Mouse (Mus musculus): ENCODE results near the gene Cers1. TPM values are rescaled to one million over a fixed set of nuclear protein-coding genes. Genes with fewer than 3 reads are reported as not detected.
A peak's percentile ranks its signal among the peaks of the same experiment; 100 is the strongest.

The Cers1 gene
- 0.19 and 0.40 TPM in 2 replicates for polyA plus RNA-seq (2015; fragmentation: Nextera tagmentation; extraction: Ambion mirVana)

DNA sequence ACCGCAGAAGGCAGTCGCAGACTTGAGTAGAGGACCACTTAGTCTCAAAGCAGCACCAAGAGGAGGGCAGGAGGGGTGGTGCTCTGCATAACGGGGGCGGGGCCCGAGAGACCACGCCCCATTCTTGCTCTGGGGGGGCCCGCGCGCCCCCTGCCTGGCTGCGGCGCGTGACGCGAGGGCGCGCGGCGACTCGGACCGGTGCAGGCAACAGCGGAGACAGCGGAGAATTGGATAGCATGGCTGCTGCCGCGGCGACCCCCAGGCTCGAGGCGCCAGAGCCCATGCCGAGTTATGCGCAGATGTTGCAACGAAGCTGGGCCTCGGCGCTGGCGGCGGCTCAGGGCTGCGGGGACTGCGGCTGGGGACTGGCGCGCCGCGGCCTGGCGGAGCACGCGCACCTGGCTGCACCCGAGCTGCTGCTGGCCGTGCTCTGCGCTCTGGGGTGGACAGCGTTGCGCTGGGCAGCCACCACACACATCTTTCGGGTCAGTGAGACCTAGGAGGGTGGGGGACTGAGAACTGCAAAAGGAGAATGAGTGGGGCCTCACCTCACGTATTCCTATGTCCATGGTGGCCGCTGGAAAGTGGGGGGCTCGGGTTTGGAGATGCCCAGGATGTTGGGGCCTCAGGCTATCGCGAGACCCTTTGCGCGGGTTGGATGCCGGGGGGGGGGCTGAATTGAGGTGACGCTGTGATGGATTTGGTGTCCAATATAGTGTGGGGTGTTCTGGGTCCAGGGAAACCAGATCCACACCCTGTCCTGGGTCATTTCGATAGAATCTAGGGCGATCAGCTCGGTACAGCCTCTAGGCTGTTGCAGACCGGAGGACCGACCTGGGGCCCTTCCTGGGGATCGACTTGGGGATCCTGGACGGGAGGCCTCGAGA lies at the start of gene Cers1:
TSS of gene Cers1 (plus strand) at position 152 of the 887 bp plus-strand sequence.
- peak; percentile 64 for DNase-seq (ENCODE audit: low spot score)

DNA sequence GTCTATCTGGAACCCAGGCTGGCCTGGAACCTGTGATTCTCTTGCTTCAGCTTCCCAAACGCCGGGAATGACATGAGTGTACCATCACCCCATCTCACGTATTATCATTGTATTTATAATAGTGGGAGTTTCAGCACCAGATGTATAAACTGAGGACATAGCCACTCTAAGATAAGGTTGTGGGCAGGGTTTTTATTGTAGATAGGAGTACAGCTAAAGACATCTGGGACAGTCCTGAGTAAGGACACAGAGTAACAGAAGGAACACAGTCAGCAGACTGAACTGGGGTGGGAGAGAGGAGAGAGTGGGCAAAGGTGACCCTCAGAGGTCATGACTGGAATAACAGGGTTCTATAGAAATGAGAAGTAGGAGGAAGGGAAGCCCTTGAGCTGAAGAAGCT lies 47.9 kb upstream of the Cers1 start:
- DNase-seq (ENCODE audit: low spot score) = no peak

DNA sequence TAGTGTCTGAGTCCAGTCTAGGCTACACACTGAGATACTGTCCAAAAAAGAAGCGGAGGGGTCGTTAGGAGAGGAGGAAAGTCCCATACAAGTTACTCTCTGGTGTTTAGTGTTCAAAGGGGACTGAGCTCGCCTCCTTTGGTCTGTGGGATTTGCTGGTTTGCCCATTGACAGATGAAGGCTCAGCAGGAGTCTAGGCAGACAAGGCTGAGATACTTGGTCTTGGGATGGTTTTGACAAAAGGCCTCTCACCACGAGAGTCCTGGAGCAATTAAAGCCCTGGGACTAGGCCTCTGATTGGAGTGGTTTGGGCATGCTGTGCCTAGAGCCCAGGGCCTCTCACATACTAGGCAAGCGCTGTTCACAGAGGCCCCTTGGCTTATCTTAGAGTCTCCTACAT lies 47.3 kb upstream of the Cers1 start:
- no peak for DNase-seq (ENCODE audit: low spot score)

DNA sequence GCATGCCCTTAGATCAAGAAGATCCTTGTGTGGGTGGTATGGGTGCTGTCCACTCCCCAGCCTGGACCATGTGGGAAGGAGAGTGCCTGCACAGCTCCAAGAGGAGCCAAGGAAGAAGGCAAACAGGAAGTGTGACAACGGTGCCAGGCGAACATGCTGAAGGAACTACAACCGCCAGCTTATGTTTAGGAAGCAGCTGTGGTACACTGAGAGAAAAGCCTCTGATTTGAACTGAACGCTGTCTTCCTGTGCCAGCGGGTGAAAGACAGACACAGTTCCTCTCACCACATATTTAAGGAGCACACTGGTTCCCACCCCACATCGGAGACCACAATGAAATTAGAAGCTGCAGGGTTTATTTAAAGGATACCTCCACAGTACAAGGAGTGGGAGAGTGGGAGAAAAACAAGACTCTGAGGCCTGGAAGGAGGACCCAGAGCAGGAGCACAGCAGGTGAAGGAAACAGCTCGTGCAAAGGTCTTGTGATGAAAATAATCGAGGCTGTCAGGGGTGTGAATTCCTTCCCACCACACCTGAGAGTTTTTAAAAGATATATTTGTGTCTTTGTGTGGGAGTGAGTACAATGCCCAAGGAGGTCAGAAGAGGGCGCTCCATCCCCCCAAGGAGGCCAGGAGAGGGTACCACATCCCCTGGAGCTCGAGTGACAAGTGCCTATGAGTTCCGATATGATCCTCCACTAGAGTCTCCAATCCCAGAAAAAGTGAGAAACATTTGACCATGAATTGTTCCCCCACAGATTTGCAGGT lies 46.6 kb upstream of the Cers1 start:
- peak; percentile 46 for DNase-seq (ENCODE audit: low spot score)

DNA sequence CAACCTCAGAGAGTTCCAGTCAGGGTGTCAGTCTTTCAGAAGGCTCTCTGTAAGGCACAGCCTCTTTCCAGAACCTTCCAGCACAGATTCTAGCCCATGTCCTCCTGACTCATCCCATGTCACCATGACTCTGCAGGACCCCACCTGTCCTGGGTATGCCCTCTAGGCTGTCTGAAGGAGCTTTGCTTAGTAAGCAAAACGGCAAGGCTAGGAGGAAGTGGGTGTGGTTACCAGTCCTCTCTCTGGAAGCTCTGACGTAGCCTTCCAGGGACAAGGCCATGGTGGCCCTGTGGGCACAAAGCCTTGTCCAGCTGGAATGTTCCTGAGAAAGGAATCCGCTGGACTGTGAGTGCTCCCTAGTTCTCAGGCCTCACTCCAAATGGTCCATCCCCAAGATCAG lies 42.6 kb upstream of the Cers1 start:
- peak; percentile 39 for DNase-seq (ENCODE audit: low spot score)

DNA sequence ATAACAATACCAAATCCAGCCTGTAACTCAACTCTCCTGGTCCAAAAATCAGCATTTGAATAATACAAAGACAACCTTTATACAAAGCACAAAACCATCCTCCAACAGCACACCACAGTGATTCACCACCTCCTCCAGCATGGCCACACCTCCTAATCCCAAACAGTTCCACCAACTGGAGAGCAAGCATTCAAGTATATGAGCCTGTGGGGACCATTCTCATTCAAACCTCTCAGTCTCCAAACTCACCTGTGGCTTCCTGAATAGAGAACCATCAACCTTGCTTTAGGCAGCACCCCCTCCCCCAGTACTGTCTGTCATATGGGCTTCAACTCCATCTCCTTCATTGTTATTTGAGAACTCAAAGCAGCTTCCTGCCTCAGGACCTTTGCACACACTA lies 41.2 kb upstream of the Cers1 start:
- DNase-seq (ENCODE audit: low spot score) = no peak

DNA sequence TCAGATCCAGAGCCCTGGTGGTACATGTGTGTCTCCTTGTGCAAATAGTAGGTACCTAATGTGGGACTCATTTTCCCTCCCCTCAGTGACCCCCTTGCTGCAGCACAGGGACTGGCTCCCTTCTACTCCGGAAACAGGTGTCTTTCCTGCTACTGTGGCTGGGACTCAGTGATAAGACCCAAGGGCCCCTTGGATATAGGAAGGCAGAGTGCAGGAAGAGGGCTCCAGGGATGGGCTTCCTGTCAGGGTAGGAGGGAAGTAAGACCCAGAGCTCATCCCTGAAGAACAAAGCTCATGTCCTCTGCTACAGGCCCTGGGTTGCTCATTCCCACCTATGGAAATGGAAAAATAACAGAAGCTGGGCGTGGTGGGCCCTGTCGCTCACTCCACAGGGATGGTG lies 39.1 kb upstream of the Cers1 start:
- no peak for DNase-seq (ENCODE audit: low spot score)

DNA sequence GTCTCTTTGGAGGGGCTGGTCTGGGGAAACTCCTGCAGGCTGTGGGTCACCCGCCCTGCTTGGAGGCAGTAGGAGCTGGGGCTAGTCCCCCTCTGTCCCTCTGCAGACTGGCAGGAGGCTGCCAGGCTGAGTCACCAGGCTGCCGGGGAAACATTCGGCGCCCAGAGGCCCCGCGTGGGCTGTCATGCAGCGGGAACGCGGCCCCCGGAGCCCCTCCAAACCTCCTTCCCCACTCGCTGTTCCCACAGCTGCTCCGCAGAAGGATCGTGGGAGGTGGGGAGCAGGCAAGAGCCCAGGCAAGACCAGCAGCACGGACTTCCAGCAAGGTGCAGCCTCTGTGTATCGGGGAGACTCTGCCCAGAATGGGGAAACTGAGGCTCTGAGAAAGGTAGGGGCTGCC lies 37.4 kb upstream of the Cers1 start:
- DNase-seq (ENCODE audit: low spot score) = no peak

DNA sequence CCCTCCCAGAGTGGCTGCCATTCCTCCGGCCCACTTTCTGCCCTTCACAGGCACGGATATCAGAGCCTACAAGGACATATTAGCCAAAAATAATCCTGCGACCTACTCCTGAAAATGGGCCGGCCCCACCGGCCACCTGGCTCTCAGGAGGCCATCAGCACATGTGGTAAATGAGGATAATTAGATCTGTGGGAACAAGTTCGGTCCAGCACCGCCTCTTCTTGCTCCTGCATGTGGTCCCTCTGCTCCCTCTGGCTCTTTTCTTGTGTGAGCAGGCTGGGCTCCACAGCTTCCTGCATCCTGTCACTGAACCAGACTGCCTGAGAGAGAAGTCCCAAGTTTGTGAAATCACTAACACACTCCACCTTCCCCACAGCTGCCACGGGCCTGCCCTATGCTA lies 36.3 kb upstream of the Cers1 start:
- no peak for DNase-seq (ENCODE audit: low spot score)

DNA sequence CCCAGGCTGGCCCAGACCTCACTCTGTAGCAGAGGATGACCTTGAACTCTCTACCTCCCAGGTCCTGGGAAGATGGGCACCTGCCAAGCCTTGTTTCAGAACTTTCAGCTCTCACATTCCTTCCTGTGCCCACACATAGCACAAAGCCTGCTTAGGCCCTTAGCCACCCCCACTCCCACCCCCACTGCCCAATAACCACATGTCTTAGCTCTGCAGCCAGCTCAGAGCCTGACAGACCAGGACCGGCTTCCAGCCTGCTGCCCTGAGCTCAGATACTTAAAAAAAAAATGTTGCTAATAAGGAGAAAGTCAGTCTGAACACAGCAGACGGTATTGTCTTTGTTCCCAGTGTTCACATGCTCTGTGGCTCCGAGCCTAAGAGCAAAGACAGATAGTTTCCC lies 34.6 kb upstream of the Cers1 start:
- DNase-seq (ENCODE audit: low spot score) = no peak

DNA sequence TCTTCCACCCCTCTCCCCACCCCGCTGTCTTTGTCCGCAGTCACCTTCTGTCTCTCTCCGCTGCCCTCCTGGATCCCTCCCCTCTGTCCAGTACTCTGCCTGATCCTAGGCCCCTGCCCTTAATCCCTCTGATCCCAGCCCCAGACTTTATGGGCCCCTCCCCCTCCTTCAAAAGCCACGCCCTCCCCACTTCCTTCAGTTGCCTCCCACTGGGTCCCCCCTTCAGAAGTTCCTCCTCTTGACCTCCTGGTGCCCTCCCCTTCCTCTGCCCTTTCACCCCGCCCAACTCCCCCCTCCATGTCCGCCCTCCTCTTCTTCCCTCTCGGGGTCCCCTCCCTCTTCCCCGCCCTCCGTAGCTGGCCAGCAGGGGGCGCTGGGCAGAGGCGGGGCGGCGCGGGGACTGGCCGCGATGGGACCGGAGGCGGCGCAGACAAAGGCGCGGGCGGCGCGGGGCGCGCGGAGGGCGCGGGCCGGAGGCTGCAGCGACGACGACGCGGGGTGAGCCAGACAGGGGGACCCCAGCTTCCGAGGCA lies 32.9 kb upstream of the Cers1 start, which contains the start of gene Homer3:
TSS of gene Homer3 (plus strand) at position 225 of the 533 bp plus-strand sequence.
- DNase-seq (ENCODE audit: low spot score) = peak; percentile 92

DNA sequence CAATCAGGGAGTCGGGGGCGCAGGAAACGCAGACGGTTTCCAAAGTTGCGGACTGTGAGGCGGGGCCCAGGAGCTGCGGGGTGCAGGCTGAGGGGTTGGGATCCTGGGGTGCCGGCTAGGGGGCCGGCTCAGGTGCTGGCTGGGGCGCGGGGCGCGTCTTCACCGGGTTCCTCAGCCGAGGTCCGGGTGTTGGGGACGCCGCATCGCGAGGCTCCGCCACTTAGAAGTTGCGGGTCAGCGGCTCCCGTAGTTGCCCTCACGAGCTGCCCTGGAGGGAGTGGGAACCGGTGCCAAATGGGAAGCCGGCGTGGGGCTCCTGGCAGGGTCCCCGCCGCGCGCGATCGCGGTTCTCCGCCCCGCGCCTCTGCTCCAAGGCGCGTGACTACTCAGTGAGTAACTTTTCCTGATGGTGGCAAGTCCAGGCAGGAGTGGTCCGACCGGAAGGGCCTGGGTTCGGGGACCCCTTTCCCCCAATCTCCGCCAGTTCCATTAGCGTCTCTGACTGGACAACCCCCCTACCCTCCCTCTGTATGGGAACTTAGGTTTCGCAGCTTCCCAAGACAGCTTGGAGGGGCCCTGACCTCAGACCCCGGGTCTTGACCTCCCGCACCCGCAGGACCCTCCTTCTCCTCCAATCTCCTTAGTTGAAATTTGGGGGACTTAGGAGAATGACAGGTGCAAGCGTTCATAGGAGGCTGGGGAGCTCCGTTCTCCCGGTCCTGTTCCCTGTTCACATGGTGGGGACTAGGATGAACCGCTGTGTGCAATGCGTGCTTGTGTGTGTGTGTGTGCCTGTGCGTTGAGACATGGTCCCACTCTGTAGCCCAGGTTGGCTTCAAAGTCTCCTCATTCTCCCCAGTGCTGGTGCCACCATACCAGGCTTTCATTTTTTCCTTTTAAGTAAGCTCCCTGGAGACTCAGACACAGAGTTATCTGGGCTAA lies 32.2 kb upstream of the Cers1 start:
- no peak for DNase-seq (ENCODE audit: low spot score)

DNA sequence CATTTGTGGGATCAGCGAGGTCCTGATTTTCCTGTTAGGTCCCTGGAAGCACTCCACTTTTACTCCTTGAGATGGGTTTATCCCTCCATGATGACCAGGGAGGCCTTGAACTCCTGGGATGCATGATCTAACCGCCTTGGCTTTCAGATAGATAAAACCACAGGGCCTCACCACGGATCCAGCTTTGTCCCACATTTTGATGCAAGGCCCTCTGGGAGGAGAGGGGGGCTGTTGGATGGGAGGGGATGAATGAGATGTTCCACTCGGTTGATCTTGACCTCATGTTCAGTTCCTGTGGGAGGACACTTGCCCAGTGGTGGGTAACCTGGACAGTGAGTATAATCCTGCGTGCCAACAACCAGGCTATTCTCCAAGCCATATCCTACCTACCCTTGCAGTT lies 31.2 kb upstream of the Cers1 start:
- no peak for DNase-seq (ENCODE audit: low spot score)

DNA sequence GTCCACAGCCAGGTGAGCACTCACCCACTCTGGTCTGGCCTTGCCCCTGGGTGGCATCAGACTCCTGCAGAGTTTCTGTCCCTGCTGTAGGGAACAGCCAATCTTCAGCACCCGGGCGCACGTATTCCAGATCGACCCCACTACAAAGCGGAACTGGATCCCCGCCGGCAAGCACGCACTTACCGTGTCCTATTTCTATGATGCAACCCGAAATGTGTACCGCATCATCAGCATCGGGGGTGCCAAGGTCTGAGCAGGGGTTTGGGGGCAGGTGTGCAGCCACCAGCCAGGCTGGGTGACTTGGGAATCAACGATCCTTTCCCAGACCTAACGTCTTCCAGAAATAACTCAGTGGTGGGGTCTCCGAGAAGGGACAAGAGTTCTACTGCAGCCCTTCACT lies 30.3 kb upstream of the Cers1 start:
- no peak for DNase-seq (ENCODE audit: low spot score)

DNA sequence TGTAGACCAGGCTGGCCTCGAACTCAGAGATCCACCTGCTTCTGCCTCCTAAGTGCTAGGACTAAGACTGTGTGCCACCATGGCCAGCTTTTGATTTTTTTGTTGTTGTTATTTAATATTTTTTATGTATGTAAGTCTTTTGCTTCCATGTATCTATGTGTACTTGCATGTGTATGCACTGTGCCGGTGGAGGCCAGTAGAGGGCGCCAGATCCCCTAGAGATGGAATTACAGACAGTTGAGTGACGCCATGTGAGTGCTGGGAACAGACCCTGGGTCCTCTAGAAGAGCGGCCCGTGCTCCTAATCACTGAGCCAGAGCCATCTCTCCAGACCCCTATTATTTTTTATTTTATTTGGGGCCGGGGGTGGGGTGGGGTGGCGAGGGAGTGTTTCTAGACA lies 28.8 kb upstream of the Cers1 start:
- DNase-seq (ENCODE audit: low spot score) = no peak

DNA sequence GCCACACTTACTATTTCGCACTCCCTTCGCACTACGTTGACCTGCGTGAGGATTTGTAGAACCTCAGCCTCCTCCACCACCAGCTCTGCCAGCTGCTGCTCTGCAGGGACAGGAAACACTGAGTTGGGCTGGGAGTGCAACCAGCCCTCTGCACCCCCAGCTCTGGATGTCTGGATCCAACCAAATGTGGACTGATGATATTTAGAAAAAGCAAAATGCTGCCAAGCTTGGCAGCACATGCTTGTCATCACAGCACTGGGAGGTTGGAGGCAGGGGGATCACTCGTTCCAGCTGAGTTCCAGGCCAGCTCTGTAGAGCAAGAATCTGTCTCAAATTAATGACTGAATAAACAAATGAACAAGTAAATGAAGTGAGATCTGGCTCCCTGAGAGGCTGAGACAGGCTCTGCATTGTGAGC lies 21.6 kb upstream of the Cers1 start:
- no peak for DNase-seq (ENCODE audit: low spot score)

DNA sequence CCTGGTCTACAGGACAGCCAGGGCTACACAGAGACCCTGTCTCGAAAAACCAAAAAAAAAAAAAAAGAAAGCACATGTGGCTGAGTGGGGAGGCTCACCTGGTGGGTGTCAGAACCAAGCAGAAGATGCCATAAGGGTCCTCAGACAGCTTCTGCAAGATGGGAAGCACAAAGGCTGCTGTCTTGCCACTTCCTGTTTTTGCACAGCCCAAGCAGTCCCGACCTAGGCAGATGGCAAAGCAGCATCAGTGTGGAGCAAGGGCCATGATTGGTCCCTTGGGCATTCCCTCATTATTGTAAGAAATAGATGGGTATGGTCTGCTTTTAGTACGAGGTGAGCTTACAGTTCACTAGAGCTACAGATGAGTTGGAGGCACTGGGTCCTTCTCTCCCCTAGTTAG lies 14.7 kb upstream of the Cers1 start:
- DNase-seq (ENCODE audit: low spot score) = no peak

DNA sequence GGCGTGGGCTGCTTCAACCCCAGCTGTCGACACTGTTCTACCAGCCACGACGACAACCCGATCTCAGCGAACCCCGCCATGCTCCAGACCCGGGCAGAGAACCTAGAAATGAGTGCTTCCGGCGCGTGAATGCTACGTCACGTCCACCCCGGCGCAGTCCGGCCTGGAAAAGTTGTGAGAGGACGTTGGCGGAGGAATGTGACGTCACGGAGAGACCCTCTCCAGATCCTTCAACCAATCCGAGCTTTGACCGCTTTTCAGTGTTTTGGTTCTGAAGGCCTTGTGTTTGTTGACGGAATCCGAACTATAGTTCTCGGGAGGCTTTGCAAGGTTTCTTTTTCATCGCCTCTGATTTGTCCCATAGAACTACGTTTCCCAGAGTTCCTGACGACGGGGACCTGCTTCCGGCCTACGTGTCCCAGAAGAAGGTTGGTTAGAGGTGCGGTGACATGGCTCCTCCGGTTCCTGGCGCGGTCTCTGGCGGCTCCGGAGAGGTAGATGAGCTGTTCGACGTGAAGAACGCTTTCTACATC lies 13.2 kb upstream of the Cers1 start, which contains the start of the genes Ddx49 and Cope:
TSS of gene Ddx49 (minus strand) at position 132 of the 533 bp plus-strand sequence.
TSS of gene Cope (plus strand) at position 161 of the 533 bp plus-strand sequence.
- peak; percentile 94 for DNase-seq (ENCODE audit: low spot score)

DNA sequence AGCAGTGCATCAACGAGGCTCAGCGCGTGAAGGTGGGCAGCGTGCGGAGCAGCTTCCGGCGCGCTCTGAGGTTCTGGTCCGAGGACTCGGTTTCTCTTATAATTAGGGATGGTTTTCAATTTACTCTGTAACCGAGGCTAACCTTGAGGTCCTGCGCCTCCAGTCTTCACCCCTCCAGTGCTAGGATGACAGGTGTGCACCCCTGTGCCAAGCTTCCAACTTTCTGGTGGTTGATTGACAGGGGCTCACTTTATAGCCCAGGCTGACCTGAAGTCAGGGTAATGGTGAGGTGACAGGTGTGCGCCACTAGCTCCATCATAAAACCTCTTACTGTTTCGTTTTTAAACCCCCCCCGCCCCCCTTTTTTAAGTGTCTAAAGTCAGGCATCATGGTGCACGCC lies 12.7 kb upstream of the Cers1 start:
- no peak for DNase-seq (ENCODE audit: low spot score)

DNA sequence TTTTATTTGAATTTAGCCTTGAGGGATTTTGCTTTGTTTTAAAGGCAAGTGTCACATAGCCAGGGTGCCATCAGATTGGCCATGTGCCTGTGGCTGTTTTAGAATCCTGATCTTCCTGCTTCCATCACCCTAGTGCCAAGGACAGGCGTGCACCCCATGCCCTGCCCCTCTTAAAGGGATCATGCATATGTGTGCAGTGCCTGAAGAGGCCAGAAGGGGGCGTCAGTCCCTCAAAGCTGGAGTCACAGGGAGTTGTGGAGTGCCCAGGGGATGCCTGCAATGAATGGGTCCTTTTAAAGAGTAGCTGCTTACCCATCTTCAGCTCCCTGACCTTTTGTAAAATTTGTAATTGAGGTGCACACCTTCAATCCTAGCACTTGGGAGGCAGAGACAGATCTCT lies 6.3 kb upstream of the Cers1 start:
- DNase-seq (ENCODE audit: low spot score) = peak; percentile 35

DNA sequence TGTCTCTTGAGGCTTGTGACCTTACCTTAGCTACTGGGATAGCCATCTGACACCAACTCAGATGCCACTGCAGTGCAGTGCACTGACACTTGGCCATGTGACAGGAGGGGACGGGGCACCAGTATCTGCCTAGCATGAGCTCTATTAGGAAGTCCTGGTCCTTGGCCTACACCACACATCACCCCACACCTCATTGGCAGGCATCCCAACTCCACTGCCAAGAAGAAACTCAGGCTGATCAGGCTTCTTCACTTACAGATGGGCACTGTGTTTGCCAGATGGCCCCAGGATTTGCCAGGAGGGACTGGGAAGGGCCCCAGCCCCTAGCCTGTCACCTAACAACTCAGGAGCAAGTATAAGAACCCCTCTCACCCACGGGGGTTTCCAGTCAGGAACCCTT lies 2.2 kb upstream of the Cers1 start:
- DNase-seq (ENCODE audit: low spot score) = no peak
